Mouse (Mus musculus) heart, embryonic 10.5 days (tissue): ENCODE results near the gene Plrg1. TPM values are rescaled to one million over a fixed set of nuclear protein-coding genes. Genes with fewer than 3 reads are reported as not detected.
A peak's percentile ranks its signal among the peaks of the same experiment; 100 is the strongest.

ENCODE experiments used
- DNase-seq: peaks from one replicate; pipeline ENCODE4 v3.0.0-alpha.2; 2017; ENCODE audit warnings: low spot score
- H3K27ac ChIP-seq: fragments of 300-500 bp; sonication (generic); 2 replicates; pipeline ENCODE4 v1.5.1; 2016; ENCODE audit warnings: mild to moderate bottlenecking
- H3K27me3 ChIP-seq: fragments of 300-500 bp; sonication (generic); 2 replicates; pipeline ENCODE4 v1.6.1; 2016; ENCODE audit warnings: mild to moderate bottlenecking; ENCODE audit not compliant: poor library complexity, insufficient read depth, severe bottlenecking
- H3K36me3 ChIP-seq: fragments of 300-500 bp; sonication (generic); 2 replicates; pipeline ENCODE4 v1.6.1; 2016; ENCODE audit warnings: mild to moderate bottlenecking, moderate library complexity
- H3K4me1 ChIP-seq: fragments of 300-500 bp; sonication (generic); 2 replicates; pipeline ENCODE4 v1.6.1; 2016; ENCODE audit warnings: mild to moderate bottlenecking
- H3K4me3 ChIP-seq: fragments of 300-500 bp; sonication (generic); 2 replicates; pipeline ENCODE4 v1.5.1; 2016; ENCODE audit warnings: mild to moderate bottlenecking, moderate library complexity
- H3K9me3 ChIP-seq: fragments of 300-500 bp; sonication (generic); 2 replicates; pipeline ENCODE4 v1.6.1; 2016; ENCODE audit warnings: mild to moderate bottlenecking, moderate library complexity
- WGBS: fragments of 180-500 bp; shearing (Covaris S2); methylation state at CpG from one replicate; pipeline ENCODE4 v1.1.7; 2016; 5-methylcytosine and 5-hydroxymethylcytosine counted together
- polyA plus RNA-seq: library from polyadenylated mRNA; unstranded; fragments of >200 nt; fragmentation: Nextera tagmentation; extraction: Ambion mirVana; gene quantifications from 2 replicates; pipeline ENCODE4 v1.2.1, GENCODE M21; 2016

The Plrg1 gene
- 78.3 and 101 TPM in 2 replicates for polyA plus RNA-seq

DNA sequence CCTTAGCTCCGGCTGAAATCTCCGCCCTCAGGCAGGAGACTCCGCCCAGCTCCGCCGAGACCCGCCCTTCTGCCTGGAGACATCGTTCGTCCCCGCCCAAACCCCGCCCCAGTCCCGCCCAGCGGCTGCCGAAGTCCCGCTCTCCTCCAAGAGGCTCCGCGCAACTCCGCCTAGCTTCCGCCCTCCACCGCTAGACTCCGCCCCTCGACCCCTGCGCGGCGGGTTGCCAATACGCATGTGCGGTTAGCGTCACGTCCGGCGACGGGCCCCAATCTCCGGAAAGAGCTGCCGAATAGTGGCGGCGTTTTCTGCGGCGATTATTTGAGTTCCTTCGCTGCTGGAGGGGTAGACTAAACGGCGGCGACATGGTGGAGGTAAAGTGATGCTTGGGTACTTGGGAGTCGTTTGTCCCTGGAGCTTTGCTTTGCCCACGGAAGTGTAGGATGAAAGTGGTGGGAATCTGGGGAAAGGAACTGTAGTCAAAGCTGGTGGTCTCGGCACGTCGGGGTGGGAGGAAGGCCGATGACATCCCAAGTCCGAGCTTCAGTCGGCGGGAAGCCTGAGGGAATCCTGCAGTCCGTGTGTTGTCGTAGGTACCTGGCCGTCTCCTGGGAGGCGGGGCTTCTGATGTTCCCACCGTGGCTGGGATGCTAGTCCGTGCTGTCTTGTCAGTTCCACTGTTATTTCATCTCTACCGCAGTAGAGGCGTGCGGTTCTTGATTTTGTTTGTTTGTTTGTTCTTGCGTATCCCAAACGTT, at the start of gene Plrg1:
Gene Plrg1, plus strand, starts transcription at position 242 of the 758 bp plus-strand sequence.
- WGBS = under 1% methylated on average over 60 of the region's 61 CpGs
- Histone ChIP-seq H3K4me1 (peaks cover 9% of the 10 kb centered on the region; the same call in 1 of the 2 replicates), H3K4me3 (peak within 1 kb of the TSS; percentile 78), H3K36me3 (peaks cover 34% of the 10 kb centered on the region), H3K27me3 (no peaks in the 10 kb centered on the region), H3K9me3 (no peaks in the 10 kb centered on the region), H3K27ac (peak within 1 kb of the TSS; percentile 88)
- DNase-seq = peak; percentile 99

DNA sequence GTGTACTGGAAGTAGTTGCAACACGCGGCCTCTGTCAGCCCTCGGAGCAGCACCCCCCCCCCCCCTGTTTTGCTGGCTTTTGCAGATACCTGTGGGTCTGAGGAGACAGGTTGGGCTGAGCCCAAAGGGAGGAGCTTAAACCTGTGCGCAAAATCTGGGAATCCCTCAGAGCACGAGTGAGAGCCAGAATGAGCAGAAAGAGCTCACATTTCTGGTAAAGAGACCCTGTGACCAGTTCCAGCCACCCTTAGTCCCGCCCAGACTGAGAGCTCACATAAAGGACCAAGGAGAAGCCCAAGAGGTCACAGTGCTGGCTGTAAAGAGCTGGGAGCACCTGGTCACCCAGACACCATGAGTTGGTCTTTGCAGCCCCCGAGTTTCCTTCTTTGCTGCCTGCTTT, 47.8 kb upstream of the Plrg1 start, which contains the start of gene Fgg:
Gene Fgg, plus strand, starts transcription at position 168 of the 400 bp plus-strand sequence.
- WGBS = 50% methylated on average over 7 of the region's 7 CpGs

DNA sequence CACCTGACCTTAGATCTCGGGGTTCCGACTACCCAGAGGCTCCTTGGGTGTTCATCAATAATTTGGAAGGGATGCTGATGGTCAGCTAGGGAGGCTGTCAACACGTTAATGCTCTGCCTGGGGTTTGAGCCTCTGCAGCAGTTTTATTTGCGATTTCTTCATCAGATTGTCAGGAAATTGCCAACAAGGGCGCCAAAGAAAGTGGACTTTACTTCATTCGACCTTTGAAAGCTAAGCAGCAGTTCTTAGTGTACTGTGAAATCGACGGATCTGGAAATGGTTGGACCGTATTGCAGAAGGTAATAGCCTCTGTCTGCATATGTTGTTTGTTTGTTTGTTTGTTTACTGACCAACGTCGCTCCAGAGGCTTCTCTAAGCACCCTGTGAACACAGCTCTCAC, 45.0 kb upstream of the Plrg1 start:
- DNase-seq = no peak
- H3K27me3 ChIP-seq = no peaks in the 10 kb centered on the region; the same call in 1 of the 2 replicates
- H3K4me3 ChIP-seq = no peak overlapping the region
- H3K9me3 ChIP-seq = no peaks in the 10 kb centered on the region
- H3K27ac ChIP-seq = no peak overlapping the region
- WGBS = 75% methylated on average over 11 of the region's 11 CpGs
- H3K36me3 ChIP-seq = no peaks in the 10 kb centered on the region
- no peaks in the 10 kb centered on the region for H3K4me1 ChIP-seq

More for the DNA sequence above, 47.8 kb upstream of the Plrg1 start, which contains the start of gene Fgg:
- Histone ChIP-seq H3K27ac (no peak within 1 kb of the TSS), H3K4me1 (no peaks in the 10 kb centered on the region), H3K36me3 (no peaks in the 10 kb centered on the region), H3K4me3 (no peak within 1 kb of the TSS), H3K27me3 (no peaks in the 10 kb centered on the region; the same call in 1 of the 2 replicates), H3K9me3 (no peaks in the 10 kb centered on the region)
- DNase-seq = no peak

DNA sequence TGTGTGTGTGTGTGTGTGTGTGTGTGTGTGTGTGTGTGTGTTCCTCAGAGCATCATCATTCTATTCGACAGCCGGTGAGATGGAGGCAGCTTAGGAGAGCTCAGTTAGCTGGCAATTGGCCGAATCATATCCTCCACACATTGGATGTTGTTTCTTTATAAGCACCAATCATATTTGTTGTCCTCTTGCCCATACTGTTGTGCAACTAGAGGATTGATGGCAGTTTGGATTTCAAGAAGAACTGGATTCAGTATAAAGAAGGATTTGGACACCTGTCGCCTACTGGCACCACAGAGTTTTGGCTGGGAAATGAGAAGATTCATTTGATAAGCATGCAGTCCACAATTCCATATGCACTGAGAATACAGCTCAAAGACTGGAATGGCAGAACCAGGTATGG, 44.2 kb upstream of the Plrg1 start:
- Histone ChIP-seq H3K9me3 (no peaks in the 10 kb centered on the region), H3K27ac (no peak overlapping the region), H3K36me3 (no peaks in the 10 kb centered on the region), H3K4me1 (no peaks in the 10 kb centered on the region), H3K27me3 (no peaks in the 10 kb centered on the region; the same call in 1 of the 2 replicates), H3K4me3 (no peak overlapping the region)
- WGBS = 89% methylated on average over 4 of the region's 4 CpGs
- DNase-seq = no peak

DNA sequence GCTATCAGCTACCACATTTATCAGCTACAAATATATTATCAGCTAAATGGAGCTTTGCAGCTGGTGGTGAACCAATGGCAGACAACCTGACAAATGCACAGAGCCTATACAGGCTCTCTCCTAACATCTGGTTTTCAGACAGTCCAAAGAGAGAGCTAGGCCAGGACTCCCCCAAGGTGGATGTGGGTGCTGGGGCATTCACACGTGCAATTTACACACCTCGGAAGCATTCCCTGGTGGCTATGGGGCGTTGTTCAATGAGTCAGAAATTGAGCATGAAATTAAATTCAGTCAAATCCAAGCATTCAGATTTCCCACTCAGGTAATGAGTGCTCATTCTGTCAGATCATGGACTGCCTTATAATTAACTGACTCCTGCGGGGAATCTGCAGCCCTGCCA, 43.8 kb upstream of the Plrg1 start:
- 79% methylated on average over 4 of the region's 4 CpGs for WGBS
- no peak for DNase-seq

DNA sequence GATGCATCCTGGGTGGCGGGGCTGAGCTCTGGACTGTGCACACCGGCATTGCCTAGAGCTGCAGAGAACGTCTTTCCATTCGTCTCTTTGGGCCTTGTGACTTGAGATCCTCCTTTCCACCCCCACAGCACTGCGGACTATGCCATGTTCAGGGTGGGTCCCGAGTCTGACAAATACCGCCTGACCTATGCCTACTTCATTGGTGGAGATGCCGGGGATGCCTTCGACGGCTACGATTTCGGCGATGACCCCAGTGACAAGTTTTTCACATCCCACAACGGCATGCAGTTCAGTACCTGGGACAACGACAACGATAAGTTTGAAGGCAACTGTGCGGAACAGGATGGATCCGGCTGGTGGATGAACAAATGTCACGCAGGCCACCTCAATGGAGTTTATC, 42.7 kb upstream of the Plrg1 start:
- no peaks in the 10 kb centered on the region; the same call in 1 of the 2 replicates for H3K27me3 ChIP-seq
- H3K36me3 ChIP-seq = no peaks in the 10 kb centered on the region
- no peaks in the 10 kb centered on the region for H3K4me1 ChIP-seq
- WGBS = 88% methylated on average over 19 of the region's 19 CpGs
- H3K27ac ChIP-seq = no peak overlapping the region
- H3K9me3 ChIP-seq = no peaks in the 10 kb centered on the region
- no peak overlapping the region for H3K4me3 ChIP-seq
- DNase-seq = no peak

More for the DNA sequence above, 43.8 kb upstream of the Plrg1 start:
- Histone ChIP-seq H3K4me3 (no peak overlapping the region), H3K27me3 (no peaks in the 10 kb centered on the region; the same call in 1 of the 2 replicates), H3K9me3 (no peaks in the 10 kb centered on the region), H3K4me1 (no peaks in the 10 kb centered on the region), H3K36me3 (no peaks in the 10 kb centered on the region), H3K27ac (no peak overlapping the region)

DNA sequence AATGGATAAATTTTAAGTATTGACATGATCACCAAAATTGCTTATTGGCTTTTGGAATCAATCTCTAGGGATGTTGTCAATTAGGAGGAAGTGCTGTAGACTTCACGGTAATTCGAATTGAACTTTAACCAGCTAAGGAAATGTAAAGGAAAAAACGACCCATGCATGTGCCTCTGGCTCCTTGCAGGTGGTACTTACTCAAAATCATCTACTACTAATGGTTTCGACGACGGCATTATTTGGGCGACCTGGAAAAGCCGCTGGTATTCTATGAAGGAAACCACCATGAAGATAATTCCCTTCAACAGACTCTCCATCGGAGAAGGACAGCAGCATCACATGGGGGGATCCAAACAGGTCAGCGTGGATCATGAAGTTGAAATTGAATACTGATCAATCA, 41.4 kb upstream of the Plrg1 start:
- Histone ChIP-seq H3K4me1 (no peaks in the 10 kb centered on the region), H3K27ac (no peak overlapping the region), H3K36me3 (no peaks in the 10 kb centered on the region), H3K9me3 (no peaks in the 10 kb centered on the region), H3K27me3 (no peaks in the 10 kb centered on the region), H3K4me3 (no peak overlapping the region)
- DNase-seq = no peak
- WGBS = 84% methylated on average over 10 of the region's 10 CpGs

DNA sequence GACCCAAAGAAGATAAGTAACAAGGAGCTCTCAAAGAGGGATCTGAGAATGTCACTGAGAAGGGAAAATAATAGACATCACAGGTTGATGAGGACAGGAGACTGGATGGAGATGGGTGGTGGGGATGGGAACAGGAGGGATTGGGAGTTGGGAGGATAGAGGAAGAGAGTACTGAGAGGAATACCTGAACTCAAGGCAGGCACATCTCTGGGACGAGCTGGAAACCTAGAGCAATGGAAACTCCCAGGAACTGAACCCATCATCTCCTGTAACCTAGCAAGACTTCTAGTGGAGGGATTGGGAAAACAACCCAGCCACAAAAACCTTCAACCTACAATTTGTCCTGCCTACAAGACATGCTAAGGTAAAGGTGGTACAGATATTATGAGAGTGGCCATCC, 39.1 kb upstream of the Plrg1 start:
- no peak overlapping the region for H3K4me3 ChIP-seq
- WGBS = 73% methylated on average over 1 of the region's 1 CpGs
- H3K9me3 ChIP-seq = no peaks in the 10 kb centered on the region
- no peak for DNase-seq
- H3K27ac ChIP-seq = no peak overlapping the region
- no peaks in the 10 kb centered on the region for H3K4me1 ChIP-seq
- H3K27me3 ChIP-seq = no peaks in the 10 kb centered on the region
- H3K36me3 ChIP-seq = no peaks in the 10 kb centered on the region

DNA sequence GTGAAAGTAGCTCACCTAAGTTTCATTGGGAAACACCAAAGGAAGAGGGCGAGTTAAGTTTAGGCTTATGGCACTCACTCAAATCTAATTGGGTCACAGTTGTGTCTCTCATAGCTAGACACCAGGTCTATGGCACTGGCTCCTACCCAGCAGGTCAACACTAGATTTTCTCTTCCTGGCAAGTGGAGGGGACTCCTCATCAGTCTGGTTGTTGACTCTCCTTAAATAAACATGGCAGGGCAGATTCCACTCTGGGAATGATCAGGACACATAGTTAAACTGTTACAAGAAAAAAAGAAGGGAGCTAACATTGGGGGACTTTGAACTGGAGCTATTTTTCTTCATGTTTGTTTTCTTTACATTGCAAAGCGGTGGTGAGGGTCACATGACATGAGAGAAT, 34.9 kb upstream of the Plrg1 start:
- no peaks in the 10 kb centered on the region for H3K9me3 ChIP-seq
- no peak for DNase-seq
- H3K27me3 ChIP-seq = no peaks in the 10 kb centered on the region
- no peaks in the 10 kb centered on the region for H3K4me1 ChIP-seq
- no peak overlapping the region for H3K27ac ChIP-seq
- no peak overlapping the region for H3K4me3 ChIP-seq
- 77% methylated on average over 2 of the region's 2 CpGs for WGBS
- no peaks in the 10 kb centered on the region for H3K36me3 ChIP-seq

DNA sequence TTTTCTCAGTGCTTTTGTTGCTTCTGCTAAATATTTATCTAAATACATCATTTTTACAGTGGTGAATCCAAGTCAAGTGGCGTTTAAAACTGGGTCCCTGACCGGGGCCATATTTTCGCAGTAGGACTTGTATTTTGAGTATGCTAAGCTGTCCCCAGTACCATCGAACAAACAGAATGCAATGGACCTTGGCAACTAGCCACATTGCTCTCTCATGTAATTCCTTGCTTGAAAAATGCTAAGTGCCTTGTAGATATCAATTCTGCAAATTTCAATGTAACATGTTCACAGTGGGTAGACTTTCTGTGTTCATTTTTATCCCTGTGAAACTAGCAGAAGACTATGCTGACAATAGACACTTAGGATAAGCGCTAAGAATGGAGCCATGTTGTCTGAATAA, 34.1 kb upstream of the Plrg1 start:
- Histone ChIP-seq H3K36me3 (no peaks in the 10 kb centered on the region), H3K9me3 (no peaks in the 10 kb centered on the region), H3K4me3 (no peak overlapping the region), H3K27me3 (no peaks in the 10 kb centered on the region), H3K4me1 (no peaks in the 10 kb centered on the region), H3K27ac (no peak overlapping the region)
- no peak for DNase-seq
- 89% methylated on average over 5 of the region's 5 CpGs for WGBS

DNA sequence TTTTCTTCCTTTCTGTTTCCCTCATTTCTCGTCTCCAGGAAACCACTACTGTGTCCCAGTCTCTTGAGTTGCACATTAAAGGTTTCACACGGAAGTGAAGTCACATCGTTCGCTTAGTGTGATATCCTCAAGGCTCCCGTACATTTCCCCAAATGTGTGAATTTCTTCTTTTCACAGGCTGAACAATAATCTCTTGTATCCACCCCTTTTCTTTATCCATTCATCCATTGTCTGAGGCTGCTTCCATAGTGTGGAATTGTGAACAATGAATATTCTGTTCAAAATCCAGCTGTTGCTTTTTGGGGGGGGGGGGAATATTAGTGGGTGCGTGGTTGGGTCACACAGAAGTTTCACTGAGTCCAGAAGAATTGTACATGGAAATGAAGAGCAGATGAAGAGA, 30.3 kb upstream of the Plrg1 start:
- Histone ChIP-seq H3K9me3 (no peaks in the 10 kb centered on the region), H3K27ac (no peak overlapping the region), H3K4me3 (no peak overlapping the region), H3K27me3 (no peaks in the 10 kb centered on the region), H3K4me1 (no peaks in the 10 kb centered on the region), H3K36me3 (no peaks in the 10 kb centered on the region)
- WGBS = 81% methylated on average over 6 of the region's 6 CpGs
- DNase-seq = no peak

DNA sequence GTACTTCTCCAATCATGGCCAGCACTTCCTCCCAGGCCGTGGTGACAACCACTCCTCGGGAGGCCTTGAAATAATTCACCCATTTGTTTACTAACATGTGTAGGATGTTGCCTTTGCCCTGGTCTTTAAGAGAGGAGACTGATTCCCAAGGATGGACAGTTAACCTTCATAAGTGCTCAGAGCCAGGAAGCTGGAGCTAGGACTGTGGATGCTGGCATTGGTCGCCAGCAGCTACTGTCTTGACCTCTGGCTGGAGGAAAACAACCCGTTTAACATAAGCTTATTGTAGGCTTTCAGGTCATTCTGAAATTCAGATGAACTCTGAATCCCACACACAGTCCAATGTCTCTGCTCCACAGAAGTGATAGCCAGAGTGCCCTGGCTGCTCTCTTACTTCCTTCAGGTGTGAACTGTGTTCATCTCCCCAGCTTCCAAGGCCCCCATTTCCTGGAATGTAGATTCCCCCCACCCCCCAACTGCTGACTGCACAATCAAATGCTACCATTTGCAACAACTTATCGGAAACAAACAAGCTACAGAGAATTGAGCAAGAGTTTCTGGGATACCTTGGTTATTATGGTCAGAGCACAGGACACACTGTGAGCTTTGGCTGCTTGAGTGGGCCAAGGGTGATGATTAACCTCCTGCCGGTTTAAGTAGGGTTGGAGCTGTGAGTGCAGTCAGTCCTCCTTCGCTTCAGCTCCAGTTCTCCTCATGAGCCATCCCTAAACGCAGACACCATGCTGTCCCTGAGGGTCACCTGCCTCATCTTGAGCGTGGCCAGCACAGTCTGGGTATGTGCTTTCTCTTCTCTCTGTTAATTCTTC, 29.6 kb upstream of the Plrg1 start, which contains the start of gene Fga:
Gene Fga, plus strand, starts transcription at position 602 of the 827 bp plus-strand sequence.
- Histone ChIP-seq H3K4me1 (no peaks in the 10 kb centered on the region), H3K36me3 (no peaks in the 10 kb centered on the region), H3K4me3 (no peak within 1 kb of the TSS), H3K27ac (no peak within 1 kb of the TSS), H3K27me3 (no peaks in the 10 kb centered on the region), H3K9me3 (no peaks in the 10 kb centered on the region)
- WGBS = 74% methylated on average over 9 of the region's 9 CpGs
- no peak for DNase-seq
